Mouse (Mus musculus): Measurements from ENCODE around the gene Gm20388. TPM values are rescaled to one million over a fixed set of nuclear protein-coding genes. Genes with fewer than 3 reads are reported as not detected.

The Gm20388 gene
- polyA plus RNA-seq, 1 experiment from 2014 or later = not detected

GRCm38 (mm10) chr8:120497503-120497946 is 586.9 kb downstream of the Gm20388 start:
- WGBS = 27% methylated on average over 11 of the region's 11 CpGs

GRCm38 (mm10) chr8:120498349-120498831 is 587.7 kb downstream of the Gm20388 start:
- H3K9me3 ChIP-seq = no peaks in the 10 kb centered on the region
- H3K4me2 ChIP-seq = peak overlapping the region; percentile 68
- ATAC-seq (ENCODE audit: extremely low read depth, insufficient number of reproducible peaks, low FRiP score, low TSS enrichment) = peak; percentile 40; the same call in 1 of the 2 replicates
- no peaks in the 10 kb centered on the region for H3K36me3 ChIP-seq
- H3K9ac ChIP-seq = peak overlapping the region; percentile 79
- H3K27me3 ChIP-seq (replicated peaks) = no peaks in the 10 kb centered on the region
- H3K27ac ChIP-seq (replicated peaks) = peak overlapping the region; percentile 93
- peaks cover 97% of the 10 kb centered on the region for H3K4me1 ChIP-seq
- WGBS = 7% methylated on average over 4 of the region's 4 CpGs
- peak overlapping the region; percentile 43 for H3K4me3 ChIP-seq

More at GRCm38 (mm10) chr8:120497503-120497946, 586.9 kb downstream of the Gm20388 start:
- peak overlapping the region; percentile 68 for H3K4me2 ChIP-seq
- H3K4me3 ChIP-seq = no peak overlapping the region
- H3K4me1 ChIP-seq = peaks cover 97% of the 10 kb centered on the region
- peak overlapping the region; percentile 93 for H3K27ac ChIP-seq (replicated peaks)
- no peaks in the 10 kb centered on the region for H3K9me3 ChIP-seq
- H3K9ac ChIP-seq = peak overlapping the region; percentile 79
- H3K36me3 ChIP-seq = no peaks in the 10 kb centered on the region
- no peak for ATAC-seq (ENCODE audit: extremely low read depth, insufficient number of reproducible peaks, low FRiP score, low TSS enrichment)
- H3K27me3 ChIP-seq (replicated peaks) = no peaks in the 10 kb centered on the region

GRCm38 (mm10) chr8:120498926-120499605 is 588.4 kb downstream of the Gm20388 start:
- peak overlapping the region; percentile 93 for H3K27ac ChIP-seq (replicated peaks)
- peak overlapping the region; percentile 43 for H3K4me3 ChIP-seq
- H3K9me3 ChIP-seq = no peaks in the 10 kb centered on the region
- no peaks in the 10 kb centered on the region for H3K36me3 ChIP-seq
- 13% methylated on average over 9 of the region's 9 CpGs for WGBS
- peaks cover 97% of the 10 kb centered on the region for H3K4me1 ChIP-seq
- H3K9ac ChIP-seq = peak overlapping the region; percentile 79
- H3K27me3 ChIP-seq (replicated peaks) = no peaks in the 10 kb centered on the region
- ATAC-seq (ENCODE audit: extremely low read depth, insufficient number of reproducible peaks, low FRiP score, low TSS enrichment) = peak; percentile 58; the same call in 1 of the 2 replicates
- H3K4me2 ChIP-seq = peak overlapping the region; percentile 68

- no peak for ATAC-seq (ENCODE audit: extremely low read depth, insufficient number of reproducible peaks, low FRiP score, low TSS enrichment)
- no peak overlapping the region for H3K27ac ChIP-seq (replicated peaks)
Observed at GRCm38 (mm10) chr8:120500701-120501261, 590.1 kb downstream of the Gm20388 start.

GRCm38 (mm10) chr8:120501426-120501825 is 590.8 kb downstream of the Gm20388 start:
- Histone ChIP-seq H3K4me1 (peaks cover 98% of the 10 kb centered on the region), H3K9ac (no peak overlapping the region), H3K27me3 (replicated peaks) (no peaks in the 10 kb centered on the region), H3K4me3 (no peak overlapping the region), H3K27ac (replicated peaks) (no peak overlapping the region), H3K9me3 (no peaks in the 10 kb centered on the region), H3K4me2 (no peak overlapping the region), H3K36me3 (no peaks in the 10 kb centered on the region)
- 88% methylated on average over 5 of the region's 5 CpGs for WGBS
- no peak for ATAC-seq (ENCODE audit: extremely low read depth, insufficient number of reproducible peaks, low FRiP score, low TSS enrichment)

More at GRCm38 (mm10) chr8:120500701-120501261, 590.1 kb downstream of the Gm20388 start:
- Histone ChIP-seq H3K4me1 (peaks cover 97% of the 10 kb centered on the region), H3K9me3 (no peaks in the 10 kb centered on the region), H3K4me3 (no peak overlapping the region), H3K4me2 (0 out of 2 replicates have a peak overlapping the region, but pooled peaks have one; percentile 3), H3K36me3 (no peaks in the 10 kb centered on the region), H3K9ac (no peak overlapping the region), H3K27me3 (replicated peaks) (no peaks in the 10 kb centered on the region)
- WGBS = 76% methylated on average over 8 of the region's 8 CpGs

GRCm38 (mm10) chr8:120502428-120502827 is 591.8 kb downstream of the Gm20388 start:
- peaks cover 95% of the 10 kb centered on the region for H3K4me1 ChIP-seq
- no peak overlapping the region for H3K4me3 ChIP-seq
- no peak for ATAC-seq (ENCODE audit: extremely low read depth, insufficient number of reproducible peaks, low FRiP score, low TSS enrichment)
- peak overlapping the region; percentile 56; the same call in 1 of the 2 replicates for H3K9ac ChIP-seq
- WGBS = 50% methylated on average over 5 of the region's 5 CpGs
- H3K27ac ChIP-seq (replicated peaks) = no peak overlapping the region
- H3K27me3 ChIP-seq (replicated peaks) = no peaks in the 10 kb centered on the region
- H3K9me3 ChIP-seq = no peaks in the 10 kb centered on the region
- no peak overlapping the region for H3K4me2 ChIP-seq
- H3K36me3 ChIP-seq = no peaks in the 10 kb centered on the region

GRCm38 (mm10) chr8:120504251-120505081 is 593.8 kb downstream of the Gm20388 start:
- H3K9ac ChIP-seq = peak overlapping the region; percentile 77
- peak overlapping the region; percentile 29 for H3K4me3 ChIP-seq
- H3K27me3 ChIP-seq (replicated peaks) = no peaks in the 10 kb centered on the region
- H3K27ac ChIP-seq (replicated peaks) = peak overlapping the region; percentile 93
- H3K4me1 ChIP-seq = peaks cover 95% of the 10 kb centered on the region
- ATAC-seq (ENCODE audit: extremely low read depth, insufficient number of reproducible peaks, low FRiP score, low TSS enrichment) = 0 out of 2 replicates have a peak, but pooled peaks have one; percentile 17
- 8% methylated on average over 20 of the region's 20 CpGs for WGBS
- no peaks in the 10 kb centered on the region for H3K9me3 ChIP-seq
- H3K36me3 ChIP-seq = no peaks in the 10 kb centered on the region
- H3K4me2 ChIP-seq = peak overlapping the region; percentile 67

- Histone ChIP-seq H3K9me3 (no peaks in the 10 kb centered on the region), H3K27ac (replicated peaks) (peak overlapping the region; percentile 93), H3K4me1 (peaks cover 95% of the 10 kb centered on the region), H3K9ac (peak overlapping the region; percentile 77), H3K4me3 (peak overlapping the region; percentile 29), H3K27me3 (replicated peaks) (no peaks in the 10 kb centered on the region), H3K36me3 (no peaks in the 10 kb centered on the region), H3K4me2 (peak overlapping the region; percentile 67)
- 5% methylated on average over 19 of the region's 19 CpGs for WGBS
- ATAC-seq (ENCODE audit: extremely low read depth, insufficient number of reproducible peaks, low FRiP score, low TSS enrichment) = no peak
Observed at GRCm38 (mm10) chr8:120505082-120505511, 594.5 kb downstream of the Gm20388 start.

- no peak for ATAC-seq (ENCODE audit: extremely low read depth, insufficient number of reproducible peaks, low FRiP score, low TSS enrichment)
- Histone ChIP-seq H3K9me3 (no peaks in the 10 kb centered on the region), H3K4me1 (peaks cover 95% of the 10 kb centered on the region), H3K27me3 (replicated peaks) (no peaks in the 10 kb centered on the region), H3K4me2 (peak overlapping the region; percentile 67), H3K9ac (peak overlapping the region; percentile 77), H3K36me3 (no peaks in the 10 kb centered on the region), H3K4me3 (no peak overlapping the region), H3K27ac (replicated peaks) (peak overlapping the region; percentile 93)
- 41% methylated on average over 23 of the region's 23 CpGs for WGBS
Observed at GRCm38 (mm10) chr8:120505619-120506310, 595.1 kb downstream of the Gm20388 start.

GRCm38 (mm10) chr8:120506562-120506961 is 595.9 kb downstream of the Gm20388 start:
- H3K4me1 ChIP-seq = peaks cover 95% of the 10 kb centered on the region
- H3K27ac ChIP-seq (replicated peaks) = no peak overlapping the region
- no peaks in the 10 kb centered on the region for H3K36me3 ChIP-seq
- ATAC-seq (ENCODE audit: extremely low read depth, insufficient number of reproducible peaks, low FRiP score, low TSS enrichment) = no peak
- H3K9me3 ChIP-seq = no peaks in the 10 kb centered on the region
- H3K4me2 ChIP-seq = no peak overlapping the region
- H3K9ac ChIP-seq = peak overlapping the region; percentile 77
- no peaks in the 10 kb centered on the region for H3K27me3 ChIP-seq (replicated peaks)
- WGBS = 58% methylated on average over 2 of the region's 2 CpGs
- no peak overlapping the region for H3K4me3 ChIP-seq

Measured in heart, embryonic 13.5 days (tissue).